Comparison of ENCODE assay signal across 11 mouse cellular contexts in genomic region chr4:141248614-141248978, GRCm38 (mm10). TPM values are rescaled to one million over a fixed set of nuclear protein-coding genes. Genes with fewer than 3 reads are reported as not detected.
DNase-seq lines count a peak whose midpoint lies in the region; ATAC-seq and TF ChIP-seq lines count a peak whose summit lies in the region.
"Had no signal": no experiment of that assay in that cellular context is flagged by ENCODE, and none has a peak within 500 bp of the region (broad histone marks: within the 10 kb centered on the region; RNA-seq: fewer than 3 reads in every experiment).

No protein-coding gene starts in this region.

- H3K27ac ChIP-seq in heart, embryonic 15.5 days, result no peak overlapping the region
- no peak overlapping the region for H3K27ac ChIP-seq in heart, adult 2 months
- no peak overlapping the region for H3K27ac ChIP-seq in forebrain, embryonic 15.5 days (replicated peaks)
- H3K27ac ChIP-seq in liver, embryonic 15.5 days (replicated peaks), result no peak overlapping the region

- DNase-seq in heart, adult 2 months, result no peak
- DNase-seq in ES-CJ7 (ENCODE audit: low read depth, low spot score), result peak; percentile 52
- DNase-seq in cerebellum, postnatal 36 days, result no peak
- no peak for DNase-seq in adrenal gland, adult 8-10 months
- DNase-seq in retina, embryonic 14.5 days (ENCODE audit: low spot score), result no peak
- DNase-seq: gastrocnemius, postnatal 36 days; spleen, adult 18-20 months had no signal

- ATAC-seq in heart, embryonic 15.5 days (replicated peaks; ENCODE audit: insufficient number of reproducible peaks, insufficient read depth, low FRiP score, low read depth), result peak; percentile 7; the same call in 1 of the 2 replicates
- no peak for ATAC-seq in forebrain, embryonic 15.5 days (replicated peaks)
- ATAC-seq in liver, embryonic 15.5 days (ENCODE audit: insufficient read depth), result no peak

- TF ChIP-seq POLR2A in heart, adult 2 months (IDR thresholded peaks at IDR 0.05; ENCODE audit: insufficient read depth, low read depth, low read length), result no peak

- H3K79me2 ChIP-seq in heart, adult 2 months (replicated peaks; ENCODE audit: control insufficient read depth, insufficient read depth, low read length), result no peaks in the 10 kb centered on the region

- H3K9ac ChIP-seq in heart, embryonic 15.5 days, result no peak overlapping the region
- H3K9ac ChIP-seq in heart, adult 2 months (ENCODE audit: low read depth, low read length), result no peak overlapping the region
- H3K9ac ChIP-seq in forebrain, embryonic 15.5 days (replicated peaks), result no peak overlapping the region
- H3K9ac ChIP-seq in liver, embryonic 15.5 days, result no peak overlapping the region

- no peak for TF ChIP-seq EP300 in heart, adult 2 months (IDR thresholded peaks at IDR 0.05; ENCODE audit: insufficient read depth, low read depth, low read length)

- peak overlapping the region; percentile 89 for H3K4me2 ChIP-seq in heart, embryonic 15.5 days
- peak overlapping the region; percentile 62 for H3K4me2 ChIP-seq in forebrain, embryonic 15.5 days (replicated peaks)
- H3K4me2 ChIP-seq in liver, embryonic 15.5 days, result peak overlapping the region; percentile 57

- peaks cover 67% of the 10 kb centered on the region for H3K27me3 ChIP-seq in heart, embryonic 15.5 days
- no peaks in the 10 kb centered on the region for H3K27me3 ChIP-seq in heart, adult 2 months (ENCODE audit: control insufficient read depth, insufficient read depth, low read length)
- H3K27me3 ChIP-seq in forebrain, embryonic 15.5 days, result peaks cover 38% of the 10 kb centered on the region
- peaks cover 77% of the 10 kb centered on the region for H3K27me3 ChIP-seq in liver, embryonic 15.5 days

- no peaks in the 10 kb centered on the region for H3K36me3 ChIP-seq in heart, embryonic 15.5 days
- no peaks in the 10 kb centered on the region for H3K36me3 ChIP-seq in heart, adult 2 months (ENCODE audit: control insufficient read depth, insufficient read depth, low read length)
- no peaks in the 10 kb centered on the region for H3K36me3 ChIP-seq in forebrain, embryonic 15.5 days
- no peaks in the 10 kb centered on the region for H3K36me3 ChIP-seq in liver, embryonic 15.5 days (replicated peaks)

- no peak for TF ChIP-seq CTCF in heart, adult 2 months (IDR thresholded peaks at IDR 0.05)

- 8% methylated on average over 11 of the region's 11 CpGs for WGBS in heart, embryonic 15.5 days
- 32% methylated on average over 11 of the region's 11 CpGs for WGBS in heart, adult 2 months
- WGBS in forebrain, embryonic 15.5 days, result 3% methylated on average over 11 of the region's 11 CpGs
- WGBS in liver, embryonic 15.5 days (ENCODE audit: insufficient replicate concordance), result 14% methylated on average over 11 of the region's 11 CpGs

- H3K9me3 ChIP-seq in heart, embryonic 15.5 days (replicated peaks), result no peaks in the 10 kb centered on the region
- no peaks in the 10 kb centered on the region for H3K9me3 ChIP-seq in forebrain, embryonic 15.5 days
- no peaks in the 10 kb centered on the region for H3K9me3 ChIP-seq in liver, embryonic 15.5 days (replicated peaks)

- intact Hi-C loops in heart, adult 2 months (cut with DNase I), result no loop called here

- peak overlapping the region; percentile 55 for H3K4me3 ChIP-seq in heart, embryonic 15.5 days
- no peak overlapping the region for H3K4me3 ChIP-seq in heart, adult 2 months
- H3K4me3 ChIP-seq in forebrain, embryonic 15.5 days, result peak overlapping the region; percentile 43; the same call in 1 of the 2 replicates
- no peak overlapping the region for H3K4me3 ChIP-seq in liver, embryonic 15.5 days (replicated peaks)

- H3K4me1 ChIP-seq in heart, embryonic 15.5 days (replicated peaks), result peaks cover 47% of the 10 kb centered on the region
- H3K4me1 ChIP-seq in heart, adult 2 months (ENCODE audit: control insufficient read depth, insufficient read depth, low read length), result no peaks in the 10 kb centered on the region; the same call in 1 of the 2 replicates
- peaks cover 45% of the 10 kb centered on the region for H3K4me1 ChIP-seq in forebrain, embryonic 15.5 days
- H3K4me1 ChIP-seq in liver, embryonic 15.5 days (replicated peaks), result peaks cover 15% of the 10 kb centered on the region

RNA-seq across cellular contexts. Expression of gene Arhgef19, which starts 9.3 kb away (rescaled TPM):
- polyA plus RNA-seq in heart, embryonic 15.5 days (2015; fragmentation: Nextera tagmentation; extraction: Ambion mirVana), result 3.2 and 5.7 TPM in 2 replicates
- 10 to 100 TPM; 37.7 to 40.1 TPM for total RNA-seq in heart, adult 2 months (2021)
- 22.4 and 39.6 TPM in 2 replicates for polyA plus RNA-seq in heart, adult 2 months (2012; rRNA removed)
- 1.3 TPM in 2 replicates for polyA plus RNA-seq in forebrain, embryonic 15.5 days (2015; fragmentation: Nextera tagmentation; extraction: Ambion mirVana)
- polyA plus RNA-seq in liver, embryonic 15.5 days (2015; fragmentation: Nextera tagmentation; extraction: Ambion mirVana), result 1.5 TPM in 2 replicates
- total RNA-seq in adrenal gland, adult 8-10 months (2022), result 100 to 1,000 TPM in 1 of 4 experiments, 10 to 100 TPM in 3; 43.5 to 113 (median 60.0) TPM
- total RNA-seq: monocyte, adult 5-6 weeks had no signal

RNA-seq across cellular contexts. Expression of gene Rsg1, which starts 34.8 kb away (rescaled TPM):
- 1.9 and 3.2 TPM in 2 replicates for polyA plus RNA-seq in heart, embryonic 15.5 days (2015; fragmentation: Nextera tagmentation; extraction: Ambion mirVana)
- under 1 TPM; 0.42 to 0.52 TPM for total RNA-seq in heart, adult 2 months (2021)
- polyA plus RNA-seq in heart, adult 2 months (2012; rRNA removed), result 0.88 and 1.1 TPM in 2 replicates
- polyA plus RNA-seq in forebrain, embryonic 15.5 days (2015; fragmentation: Nextera tagmentation; extraction: Ambion mirVana), result 8.4 and 10.9 TPM in 2 replicates
- 1.2 and 1.4 TPM in 2 replicates for polyA plus RNA-seq in liver, embryonic 15.5 days (2015; fragmentation: Nextera tagmentation; extraction: Ambion mirVana)
- total RNA-seq in adrenal gland, adult 8-10 months (2022), result 1 to 10 TPM; 1.6 to 2.6 (median 2.2) TPM
- total RNA-seq: gastrocnemius, postnatal 36 days had no signal

RNA-seq across cellular contexts. Expression of gene Epha2, which starts 52.4 kb away (rescaled TPM):
- polyA plus RNA-seq in heart, embryonic 15.5 days (2015; fragmentation: Nextera tagmentation; extraction: Ambion mirVana), result 2.7 and 4.2 TPM in 2 replicates
- 1 to 10 TPM; 5.5 to 7.7 TPM for total RNA-seq in heart, adult 2 months (2021)
- polyA plus RNA-seq in heart, adult 2 months (2012; rRNA removed), result 7.0 and 8.7 TPM in 2 replicates
- 1.0 and 1.1 TPM in 2 replicates for polyA plus RNA-seq in forebrain, embryonic 15.5 days (2015; fragmentation: Nextera tagmentation; extraction: Ambion mirVana)
- polyA plus RNA-seq in liver, embryonic 15.5 days (2015; fragmentation: Nextera tagmentation; extraction: Ambion mirVana), result 0.75 and 0.79 TPM in 2 replicates
- 10 to 100 TPM; 11.4 to 21.1 (median 16.2) TPM for total RNA-seq in adrenal gland, adult 8-10 months (2022)
- total RNA-seq: monocyte, adult 5-6 weeks had no signal

Comparison
In these comparisons a context has a peak if more than half of its experiments do, and no peak if none do; other contexts are left out.
1. H3K4me3 ChIP-seq: peak in heart, embryonic 15.5 days (single experiment) and forebrain, embryonic 15.5 days (single experiment); none in heart, adult 2 months (single experiment) and liver, embryonic 15.5 days (single experiment).
2. Peak in every context shown above with its lines, with median percentiles within 50 percentile points of each other: H3K4me2 ChIP-seq.